Mouse (Mus musculus) ES-Bruce4 (cell line): ENCODE results near the gene Actg2.
A peak's percentile ranks its signal among the peaks of the same experiment; 100 is the strongest.

Experiments used
- CTCF ChIP-seq: IDR thresholded peaks from one replicate; pipeline ENCODE4 v1.8.1; 2011; ENCODE audit warnings: low read depth, low read length
- EP300 ChIP-seq: IDR thresholded peaks from 2 replicates; pipeline ENCODE4 v1.6.1; 2011; ENCODE audit warnings: low read depth, low read length; ENCODE audit not compliant: insufficient read depth

- peak; percentile 7 for TF ChIP-seq CTCF
- TF ChIP-seq EP300, result no peak
These were observed 26.6 kb downstream of the Actg2 start for GRCm38 (mm10) chr6:83509442-83509841.
